Mouse (Mus musculus) cerebellum, adult 11 months (tissue): ENCODE measurements around the gene Sp140.
"Not testable (repeated sequence)": the region's sequence is repeated elsewhere in the genome, so short reads cannot be mapped to it uniquely, and the experiment has no call there.

Source experiments
- DNase-seq: peaks from one replicate; pipeline ENCODE4 v3.0.0; 2022

Gene Sp140

DNA sequence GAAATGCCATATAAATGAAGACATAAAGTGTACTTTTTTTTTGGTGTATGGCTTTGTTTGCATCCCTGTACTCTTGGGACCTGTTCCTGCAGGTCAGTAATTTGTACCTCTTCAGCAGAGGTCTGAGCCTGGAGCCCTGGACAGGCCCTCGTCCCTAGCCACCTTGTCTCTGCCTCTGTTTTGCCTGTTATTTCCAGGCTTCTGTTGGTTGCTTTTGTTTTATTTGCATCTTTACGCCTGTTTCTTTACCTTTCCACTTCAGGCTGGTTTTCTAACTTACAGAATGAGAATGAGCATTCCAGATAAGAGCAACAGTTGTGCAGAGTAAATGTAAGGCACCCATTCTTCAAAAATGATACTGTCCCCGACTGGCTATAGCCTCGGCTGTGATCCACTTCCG is at the start of gene Sp140:
Sp140 (plus strand) TSS at position 301 of the 400 bp plus-strand sequence.
- not testable (repeated sequence) for DNase-seq

DNA sequence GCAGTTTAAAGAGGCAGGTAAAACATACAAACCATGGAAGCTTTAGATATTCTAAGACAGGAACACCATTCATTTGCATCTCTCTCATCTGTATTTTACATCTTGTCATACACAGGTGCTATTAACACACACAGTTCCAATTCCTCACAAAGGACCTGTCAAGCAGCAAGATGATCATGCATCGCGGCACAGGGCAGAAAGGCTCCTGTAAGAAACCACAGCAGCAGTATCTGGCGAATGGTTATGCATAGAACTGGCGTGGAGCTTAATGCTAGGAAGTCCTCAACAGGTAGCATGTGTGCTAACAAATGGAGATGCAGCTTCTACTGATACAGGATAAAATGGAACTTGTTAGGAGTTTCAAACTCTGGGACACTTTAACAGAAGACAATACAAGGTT is 44.9 kb upstream of the Sp140 start:
- peak; percentile 2 for DNase-seq

DNA sequence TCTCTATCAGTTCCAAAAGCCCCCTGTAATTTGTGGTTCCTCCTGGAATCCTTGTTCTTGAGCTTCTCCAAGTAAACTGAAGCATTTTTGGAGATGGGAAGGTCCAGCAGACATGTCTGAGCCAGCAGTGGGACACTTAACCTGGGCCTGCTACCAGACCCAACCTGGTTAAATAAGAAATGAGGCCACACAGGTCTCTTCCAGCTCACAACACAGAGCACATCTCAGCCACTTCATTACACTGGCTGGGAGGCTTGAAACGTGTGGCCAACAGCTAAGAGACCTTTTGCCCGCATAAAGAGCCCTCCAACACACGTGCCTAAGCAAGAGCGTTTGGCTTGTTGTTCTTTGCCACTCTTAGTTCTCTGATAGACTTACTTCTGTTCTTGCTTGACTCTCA is 26.6 kb upstream of the Sp140 start:
- DNase-seq: not testable (repeated sequence)

DNA sequence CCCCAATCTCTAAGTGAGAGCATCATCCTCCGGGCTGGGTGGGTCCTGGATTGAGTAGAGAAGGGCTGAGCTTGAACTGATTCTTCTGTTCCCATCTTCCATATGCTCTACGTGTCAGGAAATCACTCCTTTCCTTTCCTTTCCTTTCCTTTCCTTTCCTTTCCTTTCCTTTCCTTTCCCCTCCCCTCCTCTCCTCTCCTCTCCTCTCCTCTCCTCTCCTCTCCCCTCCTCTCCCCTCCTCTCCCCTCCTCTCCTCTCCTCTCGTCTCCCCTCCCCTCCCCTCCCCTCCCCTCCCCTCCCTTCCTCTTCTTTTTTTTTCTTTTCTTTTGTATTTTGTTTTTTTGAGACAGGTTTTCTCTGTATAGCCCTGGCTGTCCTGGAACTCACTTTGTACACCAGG is 24.8 kb upstream of the Sp140 start, which contains the start of gene G530012D18Rik:
G530012D18Rik (plus strand) TSS at position 301 of the 400 bp plus-strand sequence.
- not testable (repeated sequence) for DNase-seq

DNA sequence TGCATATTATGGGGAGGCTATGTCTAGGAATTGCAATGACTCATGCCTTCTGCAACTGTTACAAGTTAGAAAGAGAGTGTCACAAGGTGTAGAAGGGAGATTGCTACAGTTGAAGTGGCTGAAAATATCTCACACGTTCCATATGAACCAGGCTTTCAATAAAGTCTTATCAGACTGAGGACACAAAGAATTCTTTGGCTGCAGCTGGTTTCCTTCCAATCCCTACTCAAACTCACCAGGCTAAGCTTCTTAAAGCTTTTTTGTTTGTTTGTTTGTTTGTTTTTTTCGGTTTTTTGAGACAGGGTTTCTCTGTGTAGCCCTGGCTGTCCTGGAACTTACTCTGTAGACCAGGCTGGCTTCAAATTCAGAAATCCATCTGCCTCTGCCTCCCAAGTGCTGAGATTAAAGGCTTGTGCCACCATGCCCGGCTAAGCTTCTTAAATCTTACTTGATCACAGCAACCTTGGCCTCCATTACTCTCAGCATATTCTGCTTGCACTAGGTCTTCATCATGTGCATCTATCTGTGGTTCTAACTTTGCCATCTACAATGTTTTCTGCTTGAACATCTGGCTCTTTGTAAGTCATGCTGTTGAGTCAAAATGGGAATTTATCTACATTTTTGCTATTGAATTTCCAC is 21.7 kb upstream of the Sp140 start:
- not testable (repeated sequence) for DNase-seq

DNA sequence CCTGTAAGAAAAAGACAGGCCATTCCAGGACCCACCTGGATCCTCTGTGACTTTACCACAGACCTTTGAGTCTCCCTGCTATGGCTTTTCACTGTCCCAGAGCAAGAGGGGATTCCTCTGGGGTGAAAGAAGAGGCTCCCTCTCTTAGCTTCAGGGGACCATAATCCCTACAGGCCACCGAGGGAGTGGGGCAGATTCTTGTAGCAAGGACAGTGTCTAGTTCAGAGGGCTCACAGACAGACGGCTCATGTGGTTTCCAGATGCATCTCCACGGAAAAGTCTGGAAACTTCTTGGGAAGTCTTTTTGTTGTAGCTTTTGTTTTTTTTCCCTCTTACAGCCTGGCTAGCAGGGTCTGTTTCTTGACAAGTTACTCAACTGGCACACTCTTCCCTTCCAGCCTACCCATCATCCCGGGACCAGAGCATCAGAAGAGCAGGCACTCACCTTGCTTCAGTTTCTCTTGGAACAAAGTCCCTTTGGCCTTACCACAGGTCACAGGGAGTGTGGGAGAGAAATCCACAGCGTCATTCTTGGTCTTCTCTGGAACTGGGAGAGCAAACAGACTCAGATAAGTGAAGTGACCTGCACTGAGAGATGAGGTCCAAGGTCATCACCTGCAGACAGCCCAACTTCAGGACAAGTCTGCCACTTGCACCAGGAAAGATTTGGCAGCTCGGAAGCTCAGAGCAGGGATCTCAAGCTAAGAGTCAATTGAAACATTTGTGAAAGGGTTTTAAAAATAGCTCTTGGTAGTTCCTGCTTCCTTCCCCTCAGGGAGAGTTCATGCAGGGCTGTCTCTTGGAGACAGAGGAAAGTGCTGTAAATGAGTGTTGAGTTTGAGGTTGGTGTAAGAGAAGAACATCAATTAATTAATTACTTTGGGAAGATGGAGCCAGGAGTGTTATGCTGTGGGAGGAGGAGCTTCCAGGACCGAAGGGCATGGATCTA is 20.7 kb upstream of the Sp140 start:
- DNase-seq: not testable (repeated sequence)

DNA sequence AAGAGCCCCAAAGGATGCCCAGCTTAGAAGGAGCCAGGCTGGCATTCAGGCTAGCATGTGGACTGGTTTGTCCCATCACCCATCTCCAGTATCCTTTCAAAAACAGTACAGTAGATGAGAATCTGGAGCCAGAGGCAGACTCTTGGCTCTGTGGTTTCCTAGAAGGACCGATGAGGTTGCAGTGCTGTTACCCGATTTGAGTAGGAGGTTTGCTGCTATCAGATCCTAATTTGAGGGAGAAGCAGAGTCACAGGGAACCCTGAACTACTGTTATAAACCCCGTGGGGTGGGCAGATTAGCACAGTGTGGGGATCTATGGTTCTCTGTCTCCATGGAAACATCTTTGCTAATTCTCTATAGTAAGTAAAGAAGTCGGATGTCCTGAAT is 20.0 kb upstream of the Sp140 start:
- DNase-seq: not testable (repeated sequence)

DNA sequence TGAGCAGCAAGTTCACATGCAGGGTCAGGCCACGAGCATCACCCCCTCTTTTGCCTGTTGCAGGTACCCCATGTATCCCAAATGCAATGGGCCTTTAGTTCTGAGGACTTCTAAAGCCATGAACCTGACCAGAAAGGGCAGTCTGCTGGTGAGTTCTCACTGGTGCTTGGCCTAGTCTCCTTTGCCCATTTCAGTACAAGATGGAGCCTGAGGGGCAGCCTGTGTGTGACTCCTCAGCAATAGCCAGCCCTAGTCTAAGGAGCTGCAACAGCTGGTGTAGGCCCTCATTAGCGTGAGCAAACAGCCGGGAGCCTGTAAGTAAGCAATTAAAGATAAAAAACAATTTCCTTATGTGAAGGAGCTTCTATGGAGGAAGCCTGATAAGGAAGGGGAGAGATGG is 19.6 kb upstream of the Sp140 start:
- not testable (repeated sequence) for DNase-seq

DNA sequence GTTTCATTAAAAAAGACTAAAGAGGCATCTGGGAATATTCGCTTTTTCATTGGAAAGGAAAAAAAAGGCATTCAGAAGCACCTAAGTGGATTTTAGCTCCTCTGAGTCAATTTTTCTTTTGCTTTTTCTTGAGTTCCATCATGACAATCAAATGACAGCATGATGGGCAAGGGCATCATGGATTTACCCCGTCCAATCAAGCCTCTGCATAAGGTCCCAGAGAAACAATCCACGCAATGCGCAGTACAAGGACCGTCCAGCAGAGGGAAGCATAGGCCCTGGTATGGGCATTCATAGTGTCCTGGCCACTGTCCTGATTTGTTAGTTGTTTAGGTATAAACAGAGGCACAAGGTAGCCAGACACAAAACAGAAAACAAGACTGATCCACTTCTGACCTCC is 18.7 kb upstream of the Sp140 start:
- not testable (repeated sequence) for DNase-seq

DNA sequence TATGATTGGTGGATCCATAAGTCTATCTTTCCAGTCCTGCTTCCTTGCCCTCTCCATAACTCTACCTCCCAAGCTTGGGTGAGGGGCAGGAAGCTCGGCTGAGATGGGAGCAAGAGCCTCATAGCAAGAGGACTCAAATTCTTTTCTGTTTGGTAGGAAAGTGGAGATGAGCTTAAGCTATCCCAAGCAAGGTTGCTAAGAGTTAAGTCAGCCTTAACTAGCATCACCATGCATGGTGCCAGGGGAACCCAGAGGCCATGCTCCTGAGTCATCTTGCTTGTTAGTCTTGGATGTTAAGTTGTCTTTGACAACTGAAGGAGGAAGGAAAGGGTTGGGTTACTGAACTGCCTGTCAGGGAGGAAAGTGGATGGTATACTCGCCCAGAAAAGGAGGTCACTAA is 11.5 kb upstream of the Sp140 start:
- not testable (repeated sequence) for DNase-seq

DNA sequence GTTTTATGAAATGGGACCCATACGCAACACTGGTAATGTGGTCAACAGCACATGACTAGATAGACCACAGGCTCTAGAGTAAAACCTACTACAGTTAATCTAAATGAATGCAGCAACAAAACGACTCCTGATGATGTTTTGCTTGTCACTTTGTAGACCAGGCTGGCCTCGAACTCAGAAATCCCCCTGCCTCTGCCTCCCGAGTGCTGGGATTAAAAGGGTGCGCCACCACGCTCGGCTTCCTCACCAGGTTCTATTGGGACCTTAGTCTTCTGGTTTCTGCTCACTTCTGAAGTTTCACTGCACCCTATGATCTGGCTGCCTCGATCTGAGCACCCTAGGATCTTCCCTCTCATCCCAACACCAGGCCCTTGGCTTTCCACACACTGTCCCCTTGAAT is 7.7 kb upstream of the Sp140 start:
- not testable (repeated sequence) for DNase-seq

DNA sequence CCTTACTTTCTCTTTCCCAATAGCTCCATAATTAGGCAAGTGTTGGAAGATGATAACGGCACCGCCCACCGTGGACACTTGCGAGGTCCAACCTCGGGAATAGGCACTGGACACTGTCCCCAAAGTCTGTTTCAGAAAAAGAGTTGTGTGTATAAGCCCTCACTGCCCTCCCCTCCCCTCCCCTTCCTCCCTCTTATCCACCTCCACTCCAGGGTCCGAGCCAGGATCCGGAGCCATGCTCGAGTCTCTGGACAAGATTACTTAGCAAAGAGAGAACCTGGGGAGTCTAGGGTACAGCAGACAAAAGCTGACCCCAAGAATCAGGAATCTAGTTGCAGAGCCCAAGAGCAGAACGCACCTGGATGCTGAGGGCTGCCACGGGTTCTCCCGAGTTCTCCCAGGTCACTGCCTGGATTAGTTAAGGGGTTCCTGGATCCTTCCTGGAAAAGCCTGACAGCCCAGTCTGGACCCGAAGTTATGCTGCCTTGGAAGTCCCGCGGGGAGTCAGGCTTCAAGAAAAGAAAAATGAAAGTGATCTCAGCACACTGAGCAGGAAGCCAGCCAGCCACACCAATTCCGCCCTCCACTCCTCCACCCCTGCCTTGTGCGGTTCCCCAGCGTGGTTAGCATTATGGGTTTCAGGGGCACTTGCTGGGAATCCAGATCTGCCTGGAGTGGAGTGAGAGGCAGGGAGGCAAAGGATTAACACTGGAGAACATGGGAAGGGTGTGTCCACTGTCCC is 1.7 kb upstream of the Sp140 start, which contains the start of gene Sp110:
Sp110 (minus strand) TSS at position 547 of the 742 bp plus-strand sequence.
- not testable (repeated sequence) for DNase-seq

DNA sequence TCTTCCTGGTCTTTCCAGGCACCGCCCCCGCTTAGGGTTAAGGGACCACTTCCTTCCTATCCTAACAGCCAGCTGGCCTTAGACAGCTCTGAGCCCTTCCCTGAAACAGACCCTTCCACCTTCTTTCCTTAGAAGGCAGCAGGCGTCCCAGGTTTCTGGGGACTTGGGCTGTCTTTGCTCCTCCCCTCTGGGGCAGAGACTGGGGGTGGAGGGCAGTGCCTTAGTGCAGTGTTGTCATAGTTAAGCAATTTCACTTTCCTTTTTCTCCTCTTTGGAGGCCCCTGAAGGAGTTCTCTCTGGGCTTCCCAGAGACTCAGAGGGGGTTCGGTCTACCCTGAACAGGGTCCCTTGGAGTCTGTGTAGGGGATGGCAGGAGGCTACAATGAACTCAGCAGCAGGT is 616 bp downstream of the Sp140 start:
- DNase-seq: not testable (repeated sequence)

DNA sequence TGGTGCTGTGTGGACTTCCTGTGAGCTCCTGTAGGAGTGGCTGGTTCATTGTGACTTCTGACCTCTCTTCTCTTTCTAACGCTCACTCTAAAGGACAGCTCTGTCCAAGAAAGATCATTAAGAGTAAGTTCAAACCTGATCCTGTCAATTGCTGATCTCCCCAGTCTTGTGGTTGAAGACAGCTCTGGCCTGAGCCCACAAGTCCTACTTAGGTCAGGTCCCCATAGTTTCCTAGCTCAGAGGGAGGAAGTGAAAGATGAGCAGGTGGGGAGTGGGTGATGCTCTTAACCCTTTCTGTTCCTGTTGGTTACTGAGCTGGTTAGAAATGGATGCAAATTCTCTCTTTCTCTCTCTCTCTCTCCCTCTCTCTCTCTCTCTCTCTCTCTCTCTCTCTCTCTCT is 4.2 kb downstream of the Sp140 start:
- DNase-seq: not testable (repeated sequence)

DNA sequence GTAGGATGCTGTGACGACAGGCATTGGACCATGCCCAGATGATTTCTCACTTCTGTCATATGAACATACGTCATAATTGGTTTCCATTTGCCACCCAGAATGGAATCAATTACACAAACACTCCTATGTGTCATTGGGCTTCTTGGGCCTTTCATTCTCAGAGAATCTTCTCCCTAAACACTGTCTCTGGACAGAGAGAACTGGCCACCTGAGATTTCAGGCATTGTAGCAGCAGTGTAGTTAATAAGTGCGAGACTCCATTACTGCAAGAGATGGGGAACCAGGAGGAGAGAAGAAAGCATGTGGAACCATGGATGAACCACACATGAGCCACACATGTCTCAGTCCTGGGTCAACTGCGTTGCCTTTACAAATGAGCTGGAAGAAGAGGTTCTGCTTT is 8.2 kb downstream of the Sp140 start:
- not testable (repeated sequence) for DNase-seq

DNA sequence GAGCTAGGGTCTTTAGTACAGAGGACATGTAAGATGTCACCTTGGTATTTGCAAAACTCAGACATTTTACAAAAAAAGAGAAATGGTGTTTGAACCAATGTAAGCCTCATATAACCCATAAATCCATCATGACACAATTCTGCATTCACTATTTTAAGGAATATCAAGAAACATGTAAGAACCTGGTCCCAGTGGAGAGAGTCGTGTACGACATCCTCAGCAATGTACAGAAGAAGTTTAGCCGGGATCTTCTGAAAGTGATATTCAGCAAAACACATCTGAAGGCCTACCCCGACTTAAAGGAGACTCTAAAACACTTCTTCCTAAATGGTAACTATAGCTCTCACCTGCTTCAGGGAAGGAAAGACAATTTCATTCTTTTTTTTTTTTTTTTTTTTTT is 10.4 kb downstream of the Sp140 start:
- not testable (repeated sequence) for DNase-seq

DNA sequence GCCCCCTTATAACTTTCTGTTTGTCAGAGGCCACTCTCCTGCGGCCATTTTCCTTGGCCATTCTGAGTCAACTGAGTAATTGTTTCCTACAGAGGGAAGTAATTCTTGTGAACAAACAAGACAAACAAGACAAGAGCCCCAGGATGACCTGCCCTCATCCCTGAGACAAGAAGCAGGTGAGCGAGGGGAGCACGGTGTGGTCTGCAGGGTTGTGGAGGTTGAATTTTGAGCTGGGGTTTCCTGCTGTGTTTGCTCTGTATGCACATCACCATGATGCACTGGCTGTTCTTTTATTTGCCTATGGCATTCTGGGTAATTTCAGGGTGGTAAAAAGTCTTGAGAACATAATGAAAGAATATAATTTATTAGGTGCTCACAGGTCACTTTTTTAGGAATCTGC is 14.9 kb downstream of the Sp140 start:
- not testable (repeated sequence) for DNase-seq

DNA sequence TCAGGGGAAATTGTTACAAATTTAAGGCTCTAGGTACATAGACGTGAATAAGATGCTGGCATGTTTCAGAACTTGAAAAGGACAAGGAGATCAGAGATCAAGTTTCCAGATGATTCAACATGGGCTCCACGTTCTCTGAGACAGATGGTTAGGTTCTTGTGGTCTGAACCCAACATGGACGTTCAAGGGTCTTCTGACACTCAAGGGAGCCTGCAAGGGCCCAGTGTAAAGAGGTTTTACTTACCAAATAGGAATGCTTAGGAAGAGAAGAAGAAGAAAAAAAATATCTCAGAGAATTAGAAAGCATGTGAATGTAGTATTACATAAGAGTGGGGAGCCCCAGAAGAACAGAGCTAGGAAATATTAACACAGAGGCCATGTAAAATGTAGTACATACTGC is 15.6 kb downstream of the Sp140 start:
- DNase-seq: not testable (repeated sequence)

DNA sequence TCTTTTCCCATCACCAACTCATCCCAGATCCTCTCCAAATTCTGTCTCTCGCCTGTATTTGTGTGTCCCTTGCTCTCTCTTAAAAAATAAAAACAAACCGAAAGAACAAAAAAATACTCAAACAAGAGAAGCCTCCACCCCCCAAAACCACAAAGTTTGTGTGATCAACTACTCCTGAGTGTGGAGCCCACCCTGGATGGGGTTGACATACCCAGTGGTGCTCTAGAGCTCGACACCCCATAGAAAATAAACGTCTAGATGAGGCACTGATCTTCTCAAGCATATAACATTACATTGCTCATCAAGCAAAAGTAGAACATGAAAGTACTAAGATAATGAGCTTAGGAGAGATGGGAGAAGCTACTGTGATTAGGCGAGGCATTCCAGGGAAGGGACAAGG is 17.0 kb downstream of the Sp140 start:
- DNase-seq: not testable (repeated sequence)

DNA sequence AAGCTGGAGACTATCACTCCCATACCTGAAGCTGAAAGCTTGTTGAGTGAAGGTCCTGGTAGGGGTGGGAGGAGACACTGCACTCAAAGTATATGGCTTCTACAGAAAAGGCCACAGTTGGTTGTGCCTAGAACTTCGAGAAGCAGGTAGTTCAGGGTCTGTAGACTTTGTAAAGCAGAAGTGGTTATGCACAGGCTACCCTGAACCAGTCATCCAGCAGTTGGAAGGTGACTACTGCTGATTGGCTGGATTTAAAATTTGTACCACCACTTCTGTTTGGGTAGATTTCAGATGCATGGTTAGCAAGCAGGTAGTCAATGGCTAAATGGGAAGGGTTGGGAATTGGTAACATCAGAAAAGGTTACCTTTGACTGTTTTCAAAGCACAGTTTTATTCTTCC is 18.5 kb downstream of the Sp140 start:
- not testable (repeated sequence) for DNase-seq

DNA sequence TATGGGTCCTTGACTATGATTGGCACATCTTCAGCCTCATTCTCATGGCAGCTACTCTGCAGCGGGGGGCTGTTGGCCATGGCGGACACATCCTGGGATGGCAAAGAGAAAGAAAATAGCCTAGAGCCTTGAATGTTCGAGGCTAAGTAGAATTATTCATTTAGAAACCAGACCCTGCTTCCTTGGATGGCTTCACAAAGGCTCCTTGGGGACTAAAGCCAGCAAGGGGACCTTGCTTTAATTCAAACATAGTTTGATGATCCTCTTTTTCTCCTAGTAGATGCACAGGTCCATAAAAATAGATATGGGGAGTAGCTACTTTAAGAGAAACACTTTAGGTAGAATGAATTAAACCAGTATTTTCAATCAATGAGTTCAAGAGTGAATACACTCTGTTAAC is 36.8 kb downstream of the Sp140 start:
- DNase-seq: not testable (repeated sequence)

DNA sequence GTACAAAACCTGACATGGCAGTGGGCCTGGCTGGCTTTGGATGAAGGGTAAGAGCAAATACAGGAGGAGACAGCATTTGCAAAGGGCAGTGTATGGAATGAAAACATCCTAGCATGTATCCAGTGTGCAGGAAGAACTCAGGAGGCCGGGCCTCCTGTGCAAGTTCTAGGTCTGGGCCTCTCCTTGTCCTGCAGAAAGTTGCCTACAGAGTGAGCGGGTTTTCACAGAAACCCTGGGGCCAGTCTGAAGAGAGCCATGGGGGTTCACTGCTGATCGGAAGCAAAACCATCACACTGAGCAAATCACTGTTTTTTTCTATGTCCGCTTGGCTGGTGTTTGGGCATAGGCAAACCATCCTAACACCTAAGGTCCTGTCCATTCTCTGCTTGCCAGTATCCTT is 38.0 kb downstream of the Sp140 start:
- not testable (repeated sequence) for DNase-seq

DNA sequence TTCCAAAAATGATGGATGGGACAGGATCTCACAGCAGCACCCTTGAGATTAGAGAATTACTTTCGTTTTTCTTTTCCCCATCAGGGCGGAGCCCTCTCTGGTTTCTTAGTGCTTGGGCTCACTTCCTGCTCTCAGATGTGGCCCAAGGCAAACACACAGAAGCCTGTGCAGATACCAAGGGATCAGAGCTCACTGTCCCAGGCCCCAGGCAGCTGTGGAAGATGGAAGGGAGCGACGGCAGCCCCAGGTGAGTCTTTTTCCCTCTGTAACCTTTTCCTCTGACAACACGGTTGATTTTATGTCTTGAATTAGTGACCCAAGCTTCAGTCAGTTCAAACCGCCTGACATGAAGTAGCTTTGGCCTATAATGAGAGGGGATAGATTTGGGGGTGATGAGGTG is 49.7 kb downstream of the Sp140 start, which contains the start of gene Sp100:
Sp100 (plus strand) TSS at position 108 of the 400 bp plus-strand sequence.
- DNase-seq: not testable (repeated sequence)
